Mouse (Mus musculus): ENCODE data around the gene Ezh1. TPM values are rescaled to one million over a fixed set of nuclear protein-coding genes. Genes with fewer than 3 reads are reported as not detected.

The Ezh1 gene
- total RNA-seq (2017), result 30.2 to 66.9 TPM (median 42.6 TPM) in 3 replicates

- peak; percentile 97 for ATAC-seq (replicated peaks; ENCODE audit: insufficient number of reproducible peaks, low FRiP score, low TSS enrichment, poor library complexity, severe bottlenecking)
Measured at GRCm38 (mm10) chr11:101226065-101226701, at the start of gene Ezh1. TSS of gene Ezh1 (minus strand) at chr11:101226463.

- ATAC-seq (replicated peaks; ENCODE audit: insufficient number of reproducible peaks, low FRiP score, low TSS enrichment, poor library complexity, severe bottlenecking), result no peak
Measured at GRCm38 (mm10) chr11:101275309-101275708, 49.0 kb upstream of the Ezh1 start.

- no peak for ATAC-seq (replicated peaks; ENCODE audit: insufficient number of reproducible peaks, low FRiP score, low TSS enrichment, poor library complexity, severe bottlenecking)
Measured at GRCm38 (mm10) chr11:101272446-101272845, 46.2 kb upstream of the Ezh1 start.

GRCm38 (mm10) chr11:101269577-101270116 is 43.4 kb upstream of the Ezh1 start:
- ATAC-seq (replicated peaks; ENCODE audit: insufficient number of reproducible peaks, low FRiP score, low TSS enrichment, poor library complexity, severe bottlenecking), result no peak

GRCm38 (mm10) chr11:101265906-101266305 is 39.6 kb upstream of the Ezh1 start:
- ATAC-seq (replicated peaks; ENCODE audit: insufficient number of reproducible peaks, low FRiP score, low TSS enrichment, poor library complexity, severe bottlenecking), result no peak

GRCm38 (mm10) chr11:101264954-101265471 is 38.8 kb upstream of the Ezh1 start:
- no peak for ATAC-seq (replicated peaks; ENCODE audit: insufficient number of reproducible peaks, low FRiP score, low TSS enrichment, poor library complexity, severe bottlenecking)

GRCm38 (mm10) chr11:101263989-101264280 is 37.7 kb upstream of the Ezh1 start:
- no peak for ATAC-seq (replicated peaks; ENCODE audit: insufficient number of reproducible peaks, low FRiP score, low TSS enrichment, poor library complexity, severe bottlenecking)

GRCm38 (mm10) chr11:101263138-101263988 is 37.1 kb upstream of the Ezh1 start:
- no peak for ATAC-seq (replicated peaks; ENCODE audit: insufficient number of reproducible peaks, low FRiP score, low TSS enrichment, poor library complexity, severe bottlenecking)

- no peak for ATAC-seq (replicated peaks; ENCODE audit: insufficient number of reproducible peaks, low FRiP score, low TSS enrichment, poor library complexity, severe bottlenecking)
Measured at GRCm38 (mm10) chr11:101262272-101262967, 36.2 kb upstream of the Ezh1 start.

- no peak for ATAC-seq (replicated peaks; ENCODE audit: insufficient number of reproducible peaks, low FRiP score, low TSS enrichment, poor library complexity, severe bottlenecking)
Measured at GRCm38 (mm10) chr11:101260826-101261380, 34.6 kb upstream of the Ezh1 start.

GRCm38 (mm10) chr11:101259948-101260825 is 33.9 kb upstream of the Ezh1 start, which contains the start of gene Wnk4:
TSS of gene Wnk4 (plus strand) at chr11:101260567.
- no peak for ATAC-seq (replicated peaks; ENCODE audit: insufficient number of reproducible peaks, low FRiP score, low TSS enrichment, poor library complexity, severe bottlenecking)

GRCm38 (mm10) chr11:101259261-101259712 is 33.0 kb upstream of the Ezh1 start:
- no peak for ATAC-seq (replicated peaks; ENCODE audit: insufficient number of reproducible peaks, low FRiP score, low TSS enrichment, poor library complexity, severe bottlenecking)

- no peak for ATAC-seq (replicated peaks; ENCODE audit: insufficient number of reproducible peaks, low FRiP score, low TSS enrichment, poor library complexity, severe bottlenecking)
Measured at GRCm38 (mm10) chr11:101255826-101256775, 29.8 kb upstream of the Ezh1 start.

GRCm38 (mm10) chr11:101253613-101254389 is 27.5 kb upstream of the Ezh1 start, which contains the start of gene Vps25:
TSS of gene Vps25 (plus strand) at chr11:101253707.
- peak; percentile 99 for ATAC-seq (replicated peaks; ENCODE audit: insufficient number of reproducible peaks, low FRiP score, low TSS enrichment, poor library complexity, severe bottlenecking)

- ATAC-seq (replicated peaks; ENCODE audit: insufficient number of reproducible peaks, low FRiP score, low TSS enrichment, poor library complexity, severe bottlenecking), result no peak
Measured at GRCm38 (mm10) chr11:101252941-101253340, 26.7 kb upstream of the Ezh1 start.

- ATAC-seq (replicated peaks; ENCODE audit: insufficient number of reproducible peaks, low FRiP score, low TSS enrichment, poor library complexity, severe bottlenecking), result no peak
Measured at GRCm38 (mm10) chr11:101251031-101251430, 24.8 kb upstream of the Ezh1 start.

Measured in monocyte, adult 5-6 weeks (primary cell).